Mouse (Mus musculus) embryonic facial prominence, embryonic 15.5 days (tissue): ENCODE measurements around the gene Def8. TPM values are rescaled to one million over a fixed set of nuclear protein-coding genes. Genes with fewer than 3 reads are reported as not detected.
"Not testable (repeated sequence)": the region's sequence is repeated elsewhere in the genome, so short reads cannot be mapped to it uniquely, and the experiment has no call there.

Experiments used
- ATAC-seq: fragments of 200-750 bp; cut with Nextera tagmentation; 2 replicates; pipeline ENCODE4 v1.8.0; 2017; ENCODE audit warnings: low read depth, moderate TSS enrichment; ENCODE audit not compliant: insufficient number of reproducible peaks, low FRiP score, low TSS enrichment
- H3K27ac ChIP-seq: fragments of 300-500 bp; sonication (generic); replicated peaks from 2 replicates; pipeline ENCODE4 v1.5.1; 2015; ENCODE audit warnings: mild to moderate bottlenecking, inconsistent platforms
- H3K27me3 ChIP-seq: fragments of 300-500 bp; sonication (generic); 2 replicates; pipeline ENCODE4 v1.6.1; 2015; ENCODE audit warnings: inconsistent platforms
- H3K36me3 ChIP-seq: fragments of 300-500 bp; sonication (generic); 2 replicates; pipeline ENCODE4 v1.6.1; 2015; ENCODE audit warnings: mild to moderate bottlenecking, inconsistent platforms
- H3K4me1 ChIP-seq: fragments of 300-500 bp; sonication (generic); 2 replicates; pipeline ENCODE4 v1.6.1; 2015; ENCODE audit warnings: inconsistent platforms
- H3K4me2 ChIP-seq: fragments of 300-500 bp; sonication (generic); replicated peaks from 2 replicates; pipeline ENCODE4 v1.6.1; 2015; ENCODE audit warnings: mild to moderate bottlenecking, inconsistent platforms
- H3K4me3 ChIP-seq: fragments of 300-500 bp; sonication (generic); replicated peaks from 2 replicates; pipeline ENCODE4 v1.5.1; 2015; ENCODE audit warnings: mild to moderate bottlenecking, inconsistent platforms
- H3K9ac ChIP-seq: fragments of 300-500 bp; sonication (generic); 2 replicates; pipeline ENCODE4 v1.6.1; 2015; ENCODE audit warnings: inconsistent platforms
- H3K9me3 ChIP-seq: fragments of 300-500 bp; sonication (generic); replicated peaks from 2 replicates; pipeline ENCODE4 v1.6.1; 2016; ENCODE audit warnings: inconsistent platforms
- WGBS: fragments of 180-500 bp; shearing (Covaris S2); methylation state at CpG from one replicate; pipeline ENCODE4 v1.1.7; 2015; 5-methylcytosine and 5-hydroxymethylcytosine counted together
- polyA plus RNA-seq: library from polyadenylated mRNA; unstranded; fragments of >200 nt; fragmentation: Nextera tagmentation; extraction: Ambion mirVana; gene quantifications from 2 replicates; pipeline ENCODE4 v1.2.1, GENCODE M21; 2015

Gene Def8
- polyA plus RNA-seq, 1 experiment from 2014 or later: 40.4 TPM

GRCm38 (mm10) chr8:123426511-123427509 lies 3.5 kb downstream of the Def8 start:
- peaks cover 27% of the 10 kb centered on the region for H3K9me3 ChIP-seq
- H3K4me2 ChIP-seq: no peak overlapping the region
- H3K27ac ChIP-seq: no peak overlapping the region
- H3K4me3 ChIP-seq: no peak overlapping the region
- no peak overlapping the region for H3K9ac ChIP-seq
- ATAC-seq: no peak
- H3K27me3 ChIP-seq: no peaks in the 10 kb centered on the region
- H3K4me1 ChIP-seq: no peaks in the 10 kb centered on the region
- 94% methylated on average over 27 of the region's 27 CpGs for WGBS
- H3K36me3 ChIP-seq: no peaks in the 10 kb centered on the region

DNA sequence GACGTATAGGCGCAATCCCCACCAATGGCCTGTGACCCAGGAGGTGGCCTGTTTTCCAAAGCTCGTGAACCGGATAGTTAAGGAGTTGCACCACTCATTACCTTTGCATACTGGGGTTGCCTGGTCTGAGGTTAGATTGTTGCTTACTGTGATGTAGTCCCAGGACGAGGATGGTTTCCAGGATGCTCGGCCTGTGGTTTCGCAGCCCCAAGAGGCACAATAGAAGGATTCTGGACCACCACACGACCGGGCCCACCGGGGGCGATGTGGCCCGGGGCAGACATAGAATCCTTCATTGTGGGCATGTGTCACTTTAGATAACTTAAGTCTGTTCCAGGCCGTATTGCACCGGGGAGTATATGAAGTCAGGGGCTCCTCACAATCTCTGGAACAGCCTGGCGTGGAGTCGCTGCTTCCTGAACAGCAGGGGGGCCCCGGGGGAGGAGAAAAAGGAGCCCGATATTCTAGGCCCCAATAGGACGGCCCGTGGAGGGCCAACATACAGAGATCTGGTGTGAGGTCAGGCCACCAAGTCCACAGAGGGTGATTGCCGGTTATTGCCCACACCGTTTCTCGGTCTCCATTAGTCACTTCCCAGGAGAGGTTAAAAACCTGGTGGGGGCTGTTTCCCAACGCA lies 4.4 kb downstream of the Def8 start:
- Histone ChIP-seq H3K4me3 (no peak overlapping the region), H3K9ac (no peak overlapping the region), H3K4me1 (no peaks in the 10 kb centered on the region), H3K9me3 (peaks cover 34% of the 10 kb centered on the region), H3K36me3 (no peaks in the 10 kb centered on the region), H3K27me3 (no peaks in the 10 kb centered on the region), H3K4me2 (no peak overlapping the region), H3K27ac (no peak overlapping the region)
- 95% methylated on average over 24 of the region's 24 CpGs for WGBS
- ATAC-seq: no peak

DNA sequence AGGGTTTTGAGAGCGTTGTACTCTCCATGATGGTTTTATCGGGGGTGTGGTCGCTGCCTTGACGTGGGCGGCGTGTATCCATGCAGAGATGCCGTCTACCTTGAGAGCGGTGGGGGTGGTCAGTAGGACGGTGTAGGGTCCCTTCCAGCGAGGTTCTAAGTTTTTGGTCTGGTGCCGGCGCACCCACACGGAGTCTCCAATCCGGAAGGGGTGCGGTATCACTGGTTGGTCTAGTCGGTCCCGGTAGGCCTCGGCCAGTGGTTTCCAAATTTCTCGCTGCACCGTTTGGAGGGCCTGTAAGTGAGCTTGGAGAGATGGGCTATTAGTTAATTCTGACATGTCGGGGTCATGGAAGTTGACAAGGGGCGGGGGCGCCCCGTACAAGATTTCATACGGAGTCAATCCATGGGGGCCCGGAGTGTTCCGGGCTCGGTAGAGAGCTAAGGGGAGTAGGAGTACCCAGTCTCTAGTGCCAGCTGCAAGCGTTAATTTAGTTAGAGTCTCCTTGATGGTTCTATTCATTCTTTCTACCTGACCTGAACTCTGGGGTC lies 5.1 kb downstream of the Def8 start:
- H3K36me3 ChIP-seq: no peaks in the 10 kb centered on the region
- no peak overlapping the region for H3K4me3 ChIP-seq
- H3K27me3 ChIP-seq: no peaks in the 10 kb centered on the region
- no peak overlapping the region for H3K9ac ChIP-seq
- H3K4me1 ChIP-seq: no peaks in the 10 kb centered on the region
- peaks cover 34% of the 10 kb centered on the region for H3K9me3 ChIP-seq
- 96% methylated on average over 29 of the region's 29 CpGs for WGBS
- no peak overlapping the region for H3K4me2 ChIP-seq
- H3K27ac ChIP-seq: no peak overlapping the region
- ATAC-seq: no peak

DNA sequence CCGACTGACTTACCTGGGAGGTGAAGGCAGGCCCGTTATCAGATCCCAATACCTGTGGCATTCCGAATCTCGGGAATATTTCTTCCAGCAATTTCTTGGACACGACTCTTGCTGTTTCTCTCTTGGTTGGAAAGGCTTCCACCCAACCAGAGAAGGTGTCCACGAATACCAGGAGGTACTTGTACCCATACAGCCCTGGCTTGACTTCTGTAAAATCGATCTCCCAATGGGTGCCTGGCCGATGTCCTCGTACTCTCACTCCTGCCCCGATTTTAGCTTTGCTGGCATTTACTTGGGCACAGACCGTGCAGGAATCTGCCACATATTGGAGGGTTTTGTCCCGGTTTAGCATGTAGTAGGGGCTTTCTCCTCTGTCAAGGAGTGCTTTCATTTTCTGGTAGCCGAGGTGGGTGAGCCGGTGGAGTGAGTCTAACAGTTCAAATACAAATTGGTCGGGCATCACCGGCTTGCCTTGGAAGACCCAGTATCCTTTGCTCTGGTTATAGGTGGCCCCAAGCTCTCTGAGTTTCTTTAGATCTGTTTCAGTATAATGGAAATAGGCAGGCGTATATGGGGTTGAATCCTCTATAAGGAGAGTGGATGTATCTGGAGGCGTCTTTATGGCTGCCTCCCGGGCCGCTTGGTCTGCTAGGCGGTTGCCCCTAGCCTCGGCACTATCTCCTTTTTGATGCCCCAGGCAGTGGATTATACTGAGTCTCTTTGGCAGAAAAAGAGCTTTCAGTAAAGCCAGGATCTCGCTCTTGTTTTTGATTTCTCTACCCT lies 5.8 kb downstream of the Def8 start:
- Histone ChIP-seq H3K27me3 (no peaks in the 10 kb centered on the region), H3K27ac (no peak overlapping the region), H3K9ac (no peak overlapping the region), H3K36me3 (no peaks in the 10 kb centered on the region), H3K4me2 (no peak overlapping the region), H3K4me3 (no peak overlapping the region), H3K9me3 (peaks cover 34% of the 10 kb centered on the region), H3K4me1 (no peaks in the 10 kb centered on the region)
- no peak for ATAC-seq
- WGBS: 96% methylated on average over 23 of the region's 23 CpGs

GRCm38 (mm10) chr8:123429722-123430013 lies 6.3 kb downstream of the Def8 start:
- H3K9ac ChIP-seq, H3K4me2 ChIP-seq, H3K27me3 ChIP-seq, H3K4me3 ChIP-seq, H3K27ac ChIP-seq, H3K36me3 ChIP-seq, ATAC-seq, H3K4me1 ChIP-seq: not testable (repeated sequence)
- 96% methylated on average over 15 of the region's 15 CpGs for WGBS
- H3K9me3 ChIP-seq: peaks cover 34% of the 10 kb centered on the region

DNA sequence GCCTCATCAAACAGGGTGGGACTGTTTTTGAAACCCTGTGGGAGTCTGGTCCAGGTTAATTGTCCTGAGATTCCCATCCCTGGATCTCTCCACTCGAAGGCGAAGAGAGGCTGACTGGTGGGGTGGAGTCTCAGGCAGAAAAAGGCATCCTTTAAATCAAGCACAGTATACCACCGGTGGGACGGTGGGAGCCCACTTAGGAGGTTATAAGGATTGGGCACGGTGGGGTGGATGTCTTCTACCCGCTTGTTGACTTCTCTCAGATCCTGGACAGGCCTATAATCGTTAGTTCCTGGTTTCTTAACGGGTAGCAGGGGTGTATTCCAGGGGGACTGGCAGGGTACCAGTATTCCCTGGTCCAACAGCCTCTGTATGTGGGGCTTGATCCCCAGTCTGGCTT lies 7.6 kb downstream of the Def8 start:
- not testable (repeated sequence) for H3K27ac ChIP-seq, H3K4me3 ChIP-seq, ATAC-seq, H3K27me3 ChIP-seq, H3K9ac ChIP-seq, H3K4me2 ChIP-seq, H3K36me3 ChIP-seq, H3K4me1 ChIP-seq
- peaks cover 34% of the 10 kb centered on the region for H3K9me3 ChIP-seq
- WGBS: 87% methylated on average over 8 of the region's 8 CpGs

- H3K4me2 ChIP-seq: no peak overlapping the region
- H3K9ac ChIP-seq: no peak overlapping the region
- peaks cover 34% of the 10 kb centered on the region for H3K9me3 ChIP-seq
- ATAC-seq: no peak
- H3K36me3 ChIP-seq: no peaks in the 10 kb centered on the region
- no peak overlapping the region for H3K4me3 ChIP-seq
- H3K4me1 ChIP-seq: no peaks in the 10 kb centered on the region
- WGBS: 97% methylated on average over 25 of the region's 25 CpGs
- H3K27me3 ChIP-seq: no peaks in the 10 kb centered on the region
- no peak overlapping the region for H3K27ac ChIP-seq
Measured at GRCm38 (mm10) chr8:123431616-123432365, 8.5 kb downstream of the Def8 start.

DNA sequence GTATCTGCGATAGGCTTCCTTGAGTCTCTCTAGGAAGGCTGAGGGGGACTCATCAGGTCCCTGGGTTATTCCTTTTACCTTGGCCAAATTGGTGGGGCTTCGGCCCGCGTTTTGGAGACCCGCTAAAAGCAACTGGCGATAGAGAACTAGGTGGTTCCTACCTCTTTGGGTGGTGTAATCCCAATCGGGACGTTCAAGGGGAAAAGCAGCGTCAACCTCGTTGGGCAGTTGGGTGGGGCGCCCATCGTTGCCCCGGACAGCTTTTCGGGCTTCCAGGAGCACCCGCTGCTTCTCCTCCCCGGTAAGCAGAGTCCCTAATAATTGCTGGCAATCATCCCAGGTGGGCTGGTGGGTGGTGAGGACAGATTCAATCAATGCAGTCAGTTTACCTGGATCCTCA lies 9.1 kb downstream of the Def8 start:
- no peaks in the 10 kb centered on the region for H3K36me3 ChIP-seq
- H3K4me3 ChIP-seq: no peak overlapping the region
- 95% methylated on average over 16 of the region's 16 CpGs for WGBS
- no peaks in the 10 kb centered on the region for H3K4me1 ChIP-seq
- H3K9ac ChIP-seq: no peak overlapping the region
- H3K4me2 ChIP-seq: no peak overlapping the region
- H3K9me3 ChIP-seq: peaks cover 29% of the 10 kb centered on the region
- ATAC-seq: no peak
- no peaks in the 10 kb centered on the region for H3K27me3 ChIP-seq
- H3K27ac ChIP-seq: no peak overlapping the region

DNA sequence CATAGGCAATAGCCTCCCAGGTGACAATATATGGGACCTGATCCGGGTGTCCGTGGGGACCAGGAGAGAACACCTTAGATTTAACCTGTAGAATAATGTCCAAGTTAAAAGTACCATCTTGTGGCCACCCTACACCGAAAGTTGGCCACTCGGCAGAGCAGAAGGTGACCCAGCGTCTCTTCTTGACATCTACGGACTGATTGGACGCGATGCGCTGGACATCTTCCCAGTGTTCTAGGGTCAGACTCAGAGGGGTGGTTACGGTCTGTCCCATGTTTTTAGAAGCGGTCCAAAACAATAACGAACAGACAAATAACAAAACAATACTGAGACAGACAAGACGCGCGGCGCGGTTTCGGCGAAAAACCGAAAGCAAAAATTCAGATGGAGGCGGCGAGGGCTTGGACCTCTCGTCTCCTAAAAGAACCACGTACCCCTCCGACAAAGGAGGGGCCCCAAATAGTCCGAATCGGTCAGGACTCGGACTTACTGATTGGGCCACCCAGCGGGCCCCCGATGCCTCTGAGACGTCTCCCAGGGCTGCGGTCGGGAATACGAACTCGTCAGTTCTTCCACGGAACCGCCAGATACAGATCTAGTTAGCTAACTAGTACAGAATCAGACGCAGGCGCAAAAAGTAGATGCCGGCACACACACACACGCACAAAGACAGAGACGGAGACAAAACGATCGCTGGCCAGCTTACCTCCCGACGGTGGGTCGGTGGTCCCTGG lies 10.1 kb downstream of the Def8 start:
- not testable (repeated sequence) for H3K27me3 ChIP-seq, H3K4me1 ChIP-seq, H3K4me2 ChIP-seq, H3K4me3 ChIP-seq, H3K9ac ChIP-seq, H3K27ac ChIP-seq, H3K36me3 ChIP-seq, ATAC-seq
- peaks cover 19% of the 10 kb centered on the region; the same call in 1 of the 2 replicates for H3K9me3 ChIP-seq
- 96% methylated on average over 47 of the region's 47 CpGs for WGBS

DNA sequence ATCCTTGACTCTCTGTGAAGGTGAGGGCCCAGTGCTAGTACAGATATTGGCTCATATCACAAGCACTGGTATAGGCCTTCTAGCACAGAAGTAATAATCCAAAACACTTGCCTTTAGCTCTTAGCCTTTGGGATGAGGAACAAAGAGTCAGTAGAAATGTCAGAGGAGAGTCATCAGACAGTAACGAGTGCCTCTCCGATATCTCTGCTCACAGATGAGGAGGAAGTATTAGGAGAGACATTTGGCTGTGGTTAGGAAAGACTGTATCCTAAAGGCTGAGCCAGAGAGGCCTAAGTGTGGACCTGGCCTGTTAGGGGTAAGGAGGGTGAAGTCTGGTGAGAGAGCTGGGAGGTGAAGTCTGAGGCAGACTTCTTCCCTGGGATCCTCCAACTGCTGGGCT lies 18.5 kb downstream of the Def8 start:
- H3K27ac ChIP-seq: no peak overlapping the region
- no peak for ATAC-seq
- peaks cover 11% of the 10 kb centered on the region for H3K4me1 ChIP-seq
- H3K4me3 ChIP-seq: no peak overlapping the region
- no peak overlapping the region for H3K4me2 ChIP-seq
- no peaks in the 10 kb centered on the region for H3K27me3 ChIP-seq
- 0 out of 2 replicates have a peak, but pooled peaks cover 6% of the 10 kb centered on the region for H3K36me3 ChIP-seq
- H3K9ac ChIP-seq: no peak overlapping the region
- no peaks in the 10 kb centered on the region for H3K9me3 ChIP-seq
- WGBS: 79% methylated on average over 2 of the region's 2 CpGs
